Mouse (Mus musculus): ENCODE measurements around the gene Uqcr11.

The Uqcr11 gene

DNA sequence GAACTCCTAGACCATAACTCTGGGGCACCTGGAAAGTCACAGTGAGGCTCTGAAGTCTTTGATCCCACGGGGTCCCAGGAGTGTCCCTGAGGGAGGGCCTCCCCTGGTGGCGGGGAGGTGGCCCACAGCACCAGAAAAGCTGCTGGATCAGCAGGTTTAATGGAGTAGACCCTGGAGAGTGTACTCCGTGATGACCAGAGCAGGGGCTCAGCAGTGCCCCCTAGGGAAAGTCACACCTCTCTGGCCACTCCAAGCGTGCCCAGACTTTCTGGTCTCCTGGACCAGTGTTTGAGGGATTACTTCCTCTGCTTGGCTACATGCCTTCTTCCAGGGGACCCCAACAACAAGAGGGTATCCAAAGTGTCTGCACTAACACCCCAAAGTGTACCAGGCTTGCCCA lies 23.2 kb downstream of the Uqcr11 start:
- ChIA-PET CTCF (interaction anchor here in 3 of 4 experiments (0.5 to 4.1 kb wide), 13 partner anchors 7 to 307 kb away, joined by 3 to 41 read pairs (median 4); partner anchors contain the start of gene Mbd3 (in 1 of the 3)), POLR2A (interaction anchor here in 2 of 4 experiments (0.8 to 7.6 kb wide), 15 partner anchors 8 to 292 kb away, joined by 3 to 87 read pairs (median 7); partner anchors contain the start of genes Mbd3 (in 2 of the 2), Rexo1 (in 1 of the 2) and Rps15 (in 1 of the 2))

- CTCF ChIA-PET, result interaction anchor here in 2 of 4 experiments (0.5 to 1.0 kb wide), 9 partner anchors 16 to 910 kb away, joined by 3 to 8 read pairs (median 3); partner anchors contain the start of genes Mbd3 (in 1 of the 2) and Pip5k1c (in 1 of the 2)
- POLR2A ChIA-PET, result interaction anchor here in 2 of 4 experiments (0.8 to 7.6 kb wide), 8 partner anchors 14 to 293 kb away, joined by 3 to 69 read pairs (median 6); partner anchors contain the start of genes Mbd3 (in 1 of the 2) and Rps15 (in 1 of the 2)
Measured at GRCm38 (mm10) chr10:80382641-80383365, 23.8 kb downstream of the Uqcr11 start.

DNA sequence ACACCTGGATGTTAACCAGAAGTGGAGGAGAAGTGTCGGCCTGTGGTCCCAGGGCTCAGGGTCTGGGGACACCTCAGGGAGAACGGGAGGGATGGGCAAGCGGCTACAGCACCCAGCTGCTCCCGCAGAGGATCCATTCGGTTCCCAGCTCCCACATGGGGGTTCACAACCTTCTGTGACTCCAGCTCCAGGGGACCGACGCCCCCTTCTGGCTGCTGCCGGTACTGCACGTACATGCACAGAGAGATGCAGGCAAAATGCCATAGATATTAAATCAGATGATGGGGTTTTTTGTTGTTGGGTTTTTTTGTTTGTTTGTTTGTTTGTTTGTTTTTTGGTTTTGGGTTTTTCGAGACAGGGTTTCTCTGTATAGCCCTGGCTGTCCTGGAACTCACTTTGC lies 28.9 kb downstream of the Uqcr11 start:
- ChIA-PET POLR2A (interaction anchor here in 3 of 4 experiments (0.5 to 2.5 kb wide), 22 partner anchors 8 to 668 kb away, joined by 3 to 10 read pairs (median 4); partner anchors contain the start of genes Mbd3 (in 2 of the 3) and Mex3d (in 1 of the 3)), CTCF (interaction anchor here (0.6 to 4.9 kb wide), 51 partner anchors 8 to 980 kb away, joined by 3 to 67 read pairs (median 4); partner anchors contain the start of genes Mbd3 (in 2 of the 4), 1600002K03Rik (in 1 of the 4), Abhd17a (in 1 of the 4) and Adamtsl5 (in 1 of the 4))

GRCm38 (mm10) chr10:80376160-80376559 lies 30.5 kb downstream of the Uqcr11 start:
- ChIA-PET CTCF (interaction anchor here (0.5 to 4.9 kb wide), 135 partner anchors 9 to 1923 kb away, joined by 3 to 67 read pairs (median 5); partner anchors contain the start of genes Rexo1 (in 3 of the 4), Adamtsl5 (in 2 of the 4), Apc2 (in 2 of the 4) and Mbd3 (in 2 of the 4)), POLR2A (interaction anchor here in 3 of 4 experiments (0.5 to 3.9 kb wide), 35 partner anchors 9 to 721 kb away, joined by 3 to 18 read pairs (median 4); partner anchors contain the start of genes Mbd3 (in 2 of the 3), Apc2 (in 1 of the 3), Atp8b3 (in 1 of the 3) and Mex3d (in 1 of the 3))

- POLR2A ChIA-PET, result interaction anchor here (0.5 to 3.9 kb wide), 46 partner anchors 10 to 483 kb away, joined by 3 to 18 read pairs (median 4); partner anchors contain the start of genes Dazap1 (in 2 of the 4), Pcsk4 (in 2 of the 4), Rps15 (in 2 of the 4) and Abhd17a (in 1 of the 4)
- CTCF ChIA-PET, result interaction anchor here (0.5 to 4.9 kb wide), 118 partner anchors 8 to 1187 kb away, joined by 3 to 67 read pairs (median 4); partner anchors contain the start of genes Adamtsl5 (in 4 of the 4), Apc2 (in 2 of the 4), 1600002K03Rik (in 1 of the 4) and Ap3d1 (in 1 of the 4)
Measured at GRCm38 (mm10) chr10:80374063-80374462, 32.6 kb downstream of the Uqcr11 start.

GRCm38 (mm10) chr10:80372706-80373105 lies 33.9 kb downstream of the Uqcr11 start:
- POLR2A ChIA-PET, result interaction anchor here in 3 of 4 experiments (0.7 to 1.9 kb wide), 19 partner anchors 10 to 208 kb away, joined by 3 to 11 read pairs (median 4); partner anchors contain the start of genes Rps15 (in 3 of the 3), Atp8b3 (in 1 of the 3), Mex3d (in 1 of the 3) and Pcsk4 (in 1 of the 3)
- CTCF ChIA-PET, result interaction anchor here in 3 of 4 experiments (0.8 to 2.1 kb wide), 11 partner anchors 22 to 247 kb away, joined by 3 to 11 read pairs (median 4); partner anchors contain the start of genes Cirbp (in 1 of the 3) and Pcsk4 (in 1 of the 3)

GRCm38 (mm10) chr10:80371983-80372382 lies 34.6 kb downstream of the Uqcr11 start:
- CTCF ChIA-PET, result interaction anchor here (0.5 to 2.1 kb wide), 15 partner anchors 20 to 207 kb away, joined by 3 to 14 read pairs (median 4); partner anchors contain the start of genes Cirbp (in 1 of the 4), Mbd3 (in 1 of the 4) and Pcsk4 (in 1 of the 4)
- POLR2A ChIA-PET, result interaction anchor here in 3 of 4 experiments (0.6 to 1.9 kb wide), 20 partner anchors 9 to 459 kb away, joined by 3 to 11 read pairs (median 4); partner anchors contain the start of genes Rps15 (in 3 of the 3), Atp8b3 (in 1 of the 3), Mex3d (in 1 of the 3) and Pcsk4 (in 1 of the 3)

DNA sequence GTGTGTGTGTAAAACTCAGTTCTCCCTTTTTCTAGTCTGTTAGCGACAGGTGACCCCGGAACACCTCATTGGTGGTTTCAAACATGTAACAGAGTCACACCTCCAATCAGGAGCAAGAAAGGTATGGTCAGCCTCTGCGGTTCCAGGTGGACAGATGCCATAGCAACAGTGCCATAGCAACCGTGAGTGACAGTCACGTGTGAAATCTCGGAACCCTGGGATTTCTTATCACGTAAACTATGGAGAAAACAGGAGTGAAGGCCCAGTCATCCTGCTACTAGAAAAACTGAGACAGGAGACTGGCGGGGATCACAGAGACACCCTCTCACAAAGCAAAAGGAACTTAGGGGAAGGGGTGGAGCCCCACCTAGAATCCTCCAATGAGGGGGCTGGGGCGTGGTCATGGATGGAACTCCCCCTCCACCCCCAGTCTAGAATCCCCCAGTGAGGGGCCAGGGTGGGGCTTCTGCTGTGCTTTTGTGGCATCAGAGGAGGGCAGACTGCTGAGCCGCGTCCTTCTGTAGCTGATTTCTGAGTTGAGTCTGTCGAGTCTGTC lies 35.1 kb downstream of the Uqcr11 start:
- CTCF ChIA-PET, result interaction anchor here (0.6 to 2.1 kb wide), 13 partner anchors 20 to 206 kb away, joined by 3 to 14 read pairs (median 4); partner anchors contain the start of genes Cirbp (in 1 of the 4), Mbd3 (in 1 of the 4) and Pcsk4 (in 1 of the 4)
- POLR2A ChIA-PET, result interaction anchor here in 3 of 4 experiments (1.0 to 1.9 kb wide), 16 partner anchors 9 to 459 kb away, joined by 3 to 11 read pairs (median 4); partner anchors contain the start of genes Rps15 (in 2 of the 3), Atp8b3 (in 1 of the 3), Mex3d (in 1 of the 3) and Pcsk4 (in 1 of the 3)

DNA sequence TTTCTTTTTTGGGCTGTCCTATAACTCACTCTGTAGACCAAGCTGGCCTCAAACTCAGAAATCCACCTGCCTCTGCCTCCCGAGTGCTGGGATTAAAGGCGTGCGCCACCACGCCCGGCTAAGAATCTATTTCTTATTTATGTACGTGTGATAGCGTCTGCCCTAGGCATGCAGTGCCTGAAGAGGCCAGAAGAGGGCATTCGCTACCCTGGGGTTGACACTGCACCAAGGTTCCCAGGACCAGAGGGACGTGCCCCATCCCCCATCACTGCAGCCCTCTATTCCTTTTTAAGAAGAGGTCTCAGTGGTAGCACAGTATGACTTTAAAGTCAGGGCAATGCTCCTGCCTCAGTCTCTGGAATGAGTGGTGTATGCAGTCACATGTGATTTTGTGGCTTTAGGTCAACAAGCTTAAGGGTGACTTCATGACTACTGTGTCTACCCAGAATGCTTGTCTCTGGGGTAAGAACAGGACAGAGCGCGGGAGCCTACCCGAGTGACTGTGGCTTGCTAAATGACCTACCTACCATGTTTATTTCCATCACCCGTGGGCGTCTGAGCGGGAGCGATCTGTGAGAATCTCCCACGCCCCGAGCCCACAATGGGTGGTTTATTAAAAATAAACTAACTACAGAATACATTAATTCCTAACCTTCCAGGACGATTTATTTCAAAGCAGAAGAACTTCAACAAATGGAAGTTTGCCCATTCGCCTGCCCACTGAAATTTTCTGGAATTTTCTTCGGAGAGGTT lies 36.5 kb downstream of the Uqcr11 start:
- CTCF ChIA-PET, result interaction anchor here in 3 of 4 experiments (0.5 to 2.8 kb wide), 13 partner anchors 13 to 383 kb away, joined by 3 to 12 read pairs (median 4); partner anchors contain the start of genes Adamtsl5 (in 1 of the 3), Efna2 (in 1 of the 3), Mbd3 (in 1 of the 3) and Plk5 (in 1 of the 3)
- POLR2A ChIA-PET, result interaction anchor here in 3 of 4 experiments (0.6 to 1.5 kb wide), 12 partner anchors 13 to 730 kb away, joined by 3 to 6 read pairs (median 3); partner anchors contain the start of gene Mbd3 (in 1 of the 3)

DNA sequence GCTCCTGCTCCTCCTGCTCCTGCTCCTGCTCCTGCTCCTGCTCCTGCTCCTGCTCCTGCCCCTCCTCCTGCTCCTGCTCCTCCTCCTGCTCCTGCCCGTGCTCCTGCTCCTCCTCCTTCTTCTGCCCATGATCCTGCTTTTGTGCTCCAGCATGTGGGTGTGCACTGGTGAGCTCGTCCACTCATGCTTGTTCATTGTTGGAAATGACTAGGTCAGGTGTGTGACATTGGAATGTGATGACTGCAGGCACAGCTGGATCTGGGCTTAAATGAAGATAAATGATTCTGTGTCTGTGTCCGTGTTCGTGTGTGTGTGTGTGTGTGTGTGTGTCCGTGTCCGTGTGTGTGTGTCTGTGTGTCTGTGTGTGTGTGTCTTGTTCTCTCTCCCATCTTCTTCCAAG lies 38.2 kb downstream of the Uqcr11 start:
- POLR2A ChIA-PET, result interaction anchor here in 2 of 4 experiments (0.7 to 2.0 kb wide), 5 partner anchors 11 to 296 kb away, joined by 3 to 5 read pairs (median 3); partner anchors contain the start of genes Pcsk4 (in 2 of the 2) and Plk5 (in 1 of the 2)
- CTCF ChIA-PET, result interaction anchor here in 2 of 4 experiments (0.6 to 2.8 kb wide), 7 partner anchors 18 to 178 kb away, joined by 4 to 12 read pairs (median 5); partner anchors contain the start of gene Mum1 (in 1 of the 2)

GRCm38 (mm10) chr10:80367954-80368353 lies 38.7 kb downstream of the Uqcr11 start:
- CTCF ChIA-PET, result interaction anchor here in 2 of 4 experiments (0.6 to 2.8 kb wide), 7 partner anchors 17 to 177 kb away, joined by 4 to 12 read pairs (median 5); partner anchors contain the start of gene Mum1 (in 1 of the 2)
- POLR2A ChIA-PET, result interaction anchor here in 2 of 4 experiments (1.0 to 2.0 kb wide), 3 partner anchors 11 to 71 kb away, joined by 3 to 5 read pairs (median 4); partner anchors contain the start of genes Pcsk4 (in 1 of the 2) and Plk5 (in 1 of the 2)

- ChIA-PET POLR2A (interaction anchor here in 1 of 4 experiments (0.8 to 1.7 kb wide), 3 partner anchors 197 to 311 kb away, joined by 3 read pairs; no protein-coding TSS in a partner anchor), CTCF (interaction anchor here in 2 of 4 experiments (0.6 to 1.3 kb wide), 3 partner anchors 8 to 117 kb away, joined by 3 to 4 read pairs (median 3); partner anchors contain the start of gene Ndufs7 (in 1 of the 2))
Measured at GRCm38 (mm10) chr10:80365736-80366135, 40.9 kb downstream of the Uqcr11 start.

DNA sequence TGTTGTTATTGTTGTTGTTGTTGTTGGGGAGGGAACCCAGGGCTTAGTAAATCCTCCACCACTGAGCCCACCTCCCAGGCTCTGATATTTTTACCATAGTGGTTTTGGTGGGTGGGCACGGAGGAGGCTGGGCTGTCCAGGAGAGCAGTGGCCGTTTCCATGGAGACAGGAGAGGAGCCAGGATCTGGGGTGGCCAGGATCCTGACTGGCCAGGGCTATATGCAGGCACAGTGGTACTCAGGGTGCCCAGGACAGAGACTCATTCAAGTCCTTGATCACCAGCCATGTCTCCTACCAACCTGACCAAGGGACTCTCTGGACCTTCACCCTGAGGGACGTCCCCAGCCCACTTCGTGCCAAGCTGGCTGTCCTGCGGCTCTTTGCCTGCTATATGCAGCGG lies 42.9 kb downstream of the Uqcr11 start:
- POLR2A ChIA-PET, result interaction anchor here in 3 of 4 experiments (0.6 to 1.1 kb wide), 3 partner anchors 10 to 196 kb away, joined by 3 to 5 read pairs (median 3); no protein-coding TSS in a partner anchor
- CTCF ChIA-PET, result interaction anchor here in 2 of 4 experiments (0.6 to 2.1 kb wide), 2 partner anchors 13 to 473 kb away, joined by 5 read pairs; no protein-coding TSS in a partner anchor

DNA sequence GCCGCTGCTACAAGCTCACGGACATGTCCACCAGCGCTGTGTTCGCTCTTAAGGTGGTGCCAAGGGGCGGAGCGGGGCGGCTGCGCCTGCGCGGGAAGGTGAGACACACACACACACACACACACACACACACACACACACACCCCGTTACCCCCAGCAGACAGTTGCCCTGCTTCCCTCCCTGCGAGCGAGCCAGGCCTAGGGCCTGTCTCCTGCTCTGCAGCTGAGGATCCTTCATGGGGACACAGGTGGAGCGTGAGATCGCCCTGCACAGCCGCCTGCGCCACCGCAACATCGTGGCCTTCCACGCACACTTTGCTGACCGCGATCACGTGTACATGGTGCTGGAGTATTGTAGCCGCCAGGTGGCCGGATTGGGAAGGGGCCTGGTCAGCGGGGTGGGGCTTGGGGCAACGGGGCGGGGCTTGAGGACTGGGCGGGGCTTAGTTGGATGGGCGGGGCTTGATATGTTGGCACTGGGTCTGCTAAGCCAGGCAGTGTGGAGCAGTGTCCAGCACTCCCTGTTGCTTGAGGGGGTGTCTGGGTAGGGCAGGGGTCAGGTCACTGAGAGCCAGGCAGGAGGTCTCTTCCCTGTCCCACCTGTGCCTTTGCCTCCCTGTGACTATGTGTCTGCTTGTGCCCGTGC lies 48.5 kb downstream of the Uqcr11 start:
- ChIA-PET POLR2A (interaction anchor here in 2 of 4 experiments (0.6 to 3.1 kb wide), 18 partner anchors 10 to 318 kb away, joined by 3 to 13 read pairs (median 5); partner anchors contain the start of genes Adamtsl5 (in 1 of the 2), Mum1 (in 1 of the 2) and Pcsk4 (in 1 of the 2)), CTCF (interaction anchor here in 3 of 4 experiments (1.0 to 2.0 kb wide), 7 partner anchors 9 to 199 kb away, joined by 3 to 14 read pairs (median 5); partner anchors contain the start of gene Atp8b3 (in 1 of the 3))

GRCm38 (mm10) chr10:80357336-80357735 lies 49.3 kb downstream of the Uqcr11 start:
- POLR2A ChIA-PET, result interaction anchor here in 2 of 4 experiments (0.7 to 3.1 kb wide), 20 partner anchors 9 to 373 kb away, joined by 3 to 13 read pairs (median 5); partner anchors contain the start of genes Adamtsl5 (in 1 of the 2), Mum1 (in 1 of the 2) and Pcsk4 (in 1 of the 2)
- CTCF ChIA-PET, result interaction anchor here (0.6 to 2.0 kb wide), 10 partner anchors 9 to 200 kb away, joined by 3 to 14 read pairs (median 4); partner anchors contain the start of gene Atp8b3 (in 1 of the 4)
